Comparison of ENCODE assay signal across 8 mouse cellular contexts in genomic region chr7:111692641-111693261, GRCm38 (mm10).
DNase-seq lines count a peak whose midpoint lies in the region.

No protein-coding gene starts in this region.

- peak; percentile 91 for DNase-seq in Muller cell, postnatal 12 days (ENCODE audit: inconsistent ontology term)
- DNase-seq in cerebellum, postnatal 25 days = peak; percentile 59 to 75
- peak; percentile 97 for DNase-seq in gonadal fat pad, adult 2 months (ENCODE audit: low read depth)
- DNase-seq in layer of hippocampus, adult 11-12 months (ENCODE audit: low spot score) = peak; percentile 61
- DNase-seq in lung, postnatal 4 days = peak; percentile 46 to 58
- DNase-seq in right cerebral cortex, postnatal 25 days = peak; percentile 48
- no peak for DNase-seq in kidney, postnatal 14 days
- no peak for DNase-seq in MN1 (ENCODE audit: low spot score)

Comparison
In these comparisons a context has a peak if more than half of its experiments do, and no peak if none do; other contexts are left out.
1. DNase-seq: peak in Muller cell, postnatal 12 days (single experiment), cerebellum, postnatal 25 days (2 of 2), gonadal fat pad, adult 2 months (single experiment), layer of hippocampus, adult 11-12 months (single experiment), lung, postnatal 4 days (2 of 2) and right cerebral cortex, postnatal 25 days (single experiment); none in kidney, postnatal 14 days (single experiment) and MN1 (single experiment).